Mouse (Mus musculus) layer of hippocampus, postnatal 10 days (tissue): ENCODE measurements at regions not wholly inside any gene's neighbourhood (a gene's known extent, or its start where the extent isn't known, plus 50 kb on each side); places are given as distances from the start of the nearest gene placed in this dataset.

ENCODE experiments used
- DNase-seq, 2 experiments: peaks; one replicate each; pipeline ENCODE4 v3.0.0; 2021; ENCODE audit warnings: low spot score in 2 of 2

DNA sequence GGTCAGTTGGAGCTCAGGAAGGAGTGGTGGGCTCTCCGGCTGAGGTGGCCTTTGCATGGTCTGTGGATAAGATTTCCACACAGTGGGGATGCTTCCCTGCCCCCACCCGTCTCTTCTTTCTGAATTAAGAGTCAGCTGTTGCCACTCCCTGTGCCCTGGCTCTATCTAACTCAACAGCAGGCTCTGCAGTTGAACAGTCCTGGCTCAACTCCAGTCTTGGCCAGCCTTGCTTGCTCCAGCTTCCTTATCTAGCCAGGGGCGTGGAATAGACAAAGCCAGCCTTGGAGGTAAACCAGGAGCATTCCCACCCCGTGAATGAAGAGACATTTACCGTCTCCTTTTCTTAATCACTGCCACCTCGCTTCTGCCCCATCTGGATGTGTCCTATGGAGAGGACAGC lies 89.7 kb downstream of the Mn1 start:
- no peak for DNase-seq

DNA sequence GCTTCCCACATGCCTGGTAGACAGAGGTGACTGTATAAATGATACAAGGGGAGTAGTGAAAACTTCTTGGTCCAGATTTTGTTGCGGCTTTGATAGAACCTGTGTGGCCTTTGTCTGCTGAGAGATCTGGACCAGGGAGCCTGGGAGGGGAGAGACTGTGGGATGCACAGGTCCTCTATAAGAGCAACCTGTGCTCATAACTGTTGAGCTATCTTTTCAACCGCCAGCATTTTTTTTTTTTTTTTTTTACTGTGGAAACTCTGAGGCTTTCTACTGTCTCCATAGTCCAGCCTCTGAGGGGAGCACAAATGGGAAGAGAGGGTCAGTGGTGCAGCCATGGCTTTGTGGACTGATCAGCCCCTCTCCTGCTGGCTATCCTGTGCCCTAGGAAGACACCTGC lies 90.2 kb downstream of the Mn1 start:
- DNase-seq: no peak

DNA sequence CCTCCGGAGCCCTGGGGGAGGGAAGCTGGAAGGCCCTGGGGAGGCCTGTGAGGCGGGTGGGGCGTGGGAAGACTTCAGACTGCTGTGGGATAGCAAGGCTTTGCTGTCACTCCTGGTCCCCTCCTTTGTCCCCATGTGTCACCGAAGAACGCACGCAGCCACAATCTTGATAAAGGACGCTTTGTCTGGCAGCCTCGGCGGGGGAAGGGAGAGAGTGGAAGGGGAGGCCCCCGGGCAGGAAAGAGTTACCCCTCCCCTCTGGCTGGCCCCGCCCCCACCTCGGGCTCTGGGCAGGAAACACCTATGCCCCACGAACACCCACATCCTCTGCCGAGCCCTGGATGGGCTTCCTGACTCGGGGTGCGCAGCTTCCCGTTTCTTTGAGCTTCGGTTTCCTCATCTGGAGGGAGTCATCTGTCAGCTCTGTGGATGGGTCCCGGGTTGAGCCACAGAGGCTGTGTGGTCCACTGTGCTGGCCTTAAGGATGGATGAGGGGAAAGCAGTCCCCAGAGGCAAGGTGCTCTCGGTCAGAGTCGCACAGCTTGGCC lies 91.9 kb downstream of the Mn1 start:
- peak in 1 of 2 experiments; percentile 26 for DNase-seq

DNA sequence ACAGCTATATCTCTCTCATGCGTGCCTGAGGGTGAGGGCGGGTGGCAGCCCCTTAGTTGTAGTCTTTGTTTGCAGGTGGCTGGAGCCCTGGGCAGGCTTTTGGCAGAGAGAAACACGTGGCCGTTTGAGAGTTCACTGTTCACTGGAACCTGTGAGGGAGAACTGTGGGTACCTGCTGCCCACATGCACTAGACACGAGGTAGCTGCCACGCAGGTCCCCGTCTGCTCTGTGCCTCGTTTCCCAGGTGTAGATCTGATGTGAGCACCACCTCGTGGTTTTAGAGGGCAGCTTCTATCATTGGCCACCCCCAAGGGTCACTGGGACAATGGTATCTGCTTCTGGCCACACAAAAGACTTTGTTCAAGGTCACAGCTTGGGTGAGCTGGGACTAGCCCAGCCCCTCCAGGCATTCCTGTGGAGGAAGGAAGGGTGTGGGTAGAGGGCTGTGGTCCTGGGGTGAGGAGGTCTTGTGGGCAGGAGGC lies 92.5 kb downstream of the Mn1 start:
- no peak for DNase-seq

DNA sequence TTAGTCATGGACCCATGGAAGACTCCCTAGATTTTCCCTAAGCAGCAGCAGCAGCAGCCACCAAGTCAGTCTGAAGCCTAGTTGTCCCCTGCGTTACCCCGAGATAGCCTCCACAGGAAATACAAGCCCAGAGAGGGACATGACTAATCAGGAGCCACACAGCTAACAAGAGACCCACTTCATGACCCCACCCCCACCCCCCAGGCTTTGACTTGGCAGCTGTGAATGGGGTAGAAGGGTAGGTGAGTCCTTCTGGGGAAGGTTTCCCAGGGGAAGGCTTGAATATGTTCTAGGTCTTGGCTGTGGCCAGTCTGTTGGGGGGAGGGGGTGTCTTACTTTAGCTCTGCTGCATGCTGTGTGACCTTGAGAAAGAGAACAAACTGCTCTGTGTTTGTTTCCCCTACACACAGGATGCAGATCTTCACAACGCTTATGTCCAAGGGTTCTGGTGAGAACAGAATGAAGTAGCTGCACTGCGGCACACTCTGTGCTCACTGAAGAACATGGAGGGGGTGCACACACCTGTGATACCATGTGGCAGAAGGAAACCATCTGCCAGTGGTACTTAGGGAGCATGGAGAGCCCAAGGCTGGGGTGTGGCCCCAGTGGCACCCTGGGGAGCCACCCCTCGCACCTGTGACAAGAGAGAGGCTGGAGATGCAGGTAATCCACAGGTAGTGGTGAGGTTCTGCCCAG lies 93.2 kb downstream of the Mn1 start:
- no peak for DNase-seq

DNA sequence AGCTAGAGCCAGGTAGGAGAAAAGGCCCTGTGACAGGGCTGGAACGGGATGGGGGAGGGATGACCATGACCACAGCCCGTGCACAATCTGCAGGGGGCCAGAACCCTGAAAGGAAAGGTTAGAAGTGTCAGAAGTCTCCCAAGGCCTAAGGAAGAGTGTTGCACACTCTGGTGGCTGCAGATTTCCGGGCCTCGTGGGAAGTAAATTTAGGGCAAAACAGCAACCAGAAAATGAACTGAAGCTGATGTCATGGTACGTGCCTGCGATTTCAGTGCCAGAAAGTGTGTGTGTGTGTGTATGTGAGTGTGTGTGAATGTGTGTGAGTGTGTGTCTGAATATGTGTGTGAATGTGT lies 93.7 kb downstream of the Mn1 start:
- no peak for DNase-seq

DNA sequence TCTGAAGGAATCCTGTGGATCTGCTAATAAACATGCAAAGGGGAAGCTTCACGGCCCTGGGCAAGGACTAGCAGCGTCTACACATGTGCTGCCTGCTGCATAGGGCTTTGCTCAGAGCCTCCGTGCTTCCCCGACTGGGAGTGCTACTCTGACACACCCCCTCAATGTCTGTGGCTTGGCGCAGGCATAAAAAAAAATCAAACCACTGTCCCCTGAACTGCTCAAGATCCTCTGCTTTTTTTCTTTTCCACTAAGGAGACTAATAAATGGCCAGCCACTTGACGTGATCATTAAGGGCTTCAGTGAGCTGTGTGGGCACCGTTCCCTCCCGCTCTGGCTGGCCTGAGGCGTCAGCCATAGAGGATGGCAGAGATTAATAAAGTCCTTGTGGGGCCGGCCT lies 94.8 kb downstream of the Mn1 start:
- DNase-seq: no peak

DNA sequence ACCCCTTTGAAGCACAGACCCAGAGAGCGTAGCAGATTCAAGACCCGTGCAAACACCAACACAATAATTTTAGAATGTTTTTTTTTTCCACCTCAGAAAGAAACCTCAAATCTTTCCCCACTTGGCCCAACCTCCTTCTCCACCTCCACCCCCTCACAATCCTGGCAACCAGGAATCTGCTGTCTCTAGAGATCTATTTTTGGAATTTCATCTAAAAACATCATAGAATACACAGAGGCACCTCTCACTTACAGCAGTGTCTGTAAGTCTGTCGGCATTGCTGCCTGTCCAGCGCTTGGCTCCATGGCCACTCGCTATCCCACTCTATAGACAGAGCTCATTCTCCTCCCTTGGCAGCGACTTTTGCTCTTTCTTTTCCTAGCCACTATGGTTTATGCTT lies 96.8 kb downstream of the Mn1 start:
- no peak for DNase-seq

DNA sequence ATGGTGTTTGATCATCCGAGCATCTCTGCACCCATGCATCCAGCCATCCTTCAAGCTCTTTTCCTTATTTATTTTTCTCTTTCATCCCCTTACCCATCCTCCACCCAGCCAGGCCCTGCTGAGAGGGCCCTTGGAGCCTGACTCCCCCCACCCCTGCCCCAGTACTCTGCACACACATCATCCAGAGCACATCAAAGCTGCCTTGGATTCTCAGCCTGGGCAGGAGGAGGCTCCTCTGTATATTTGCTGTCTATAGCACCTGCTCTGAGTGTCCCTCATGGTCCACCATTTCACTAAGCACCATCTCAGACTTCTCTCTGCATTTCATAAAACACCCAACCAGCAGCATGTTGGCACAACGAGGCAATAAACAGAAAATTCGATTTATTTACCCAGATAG lies 101.9 kb downstream of the Mn1 start:
- DNase-seq: no peak

DNA sequence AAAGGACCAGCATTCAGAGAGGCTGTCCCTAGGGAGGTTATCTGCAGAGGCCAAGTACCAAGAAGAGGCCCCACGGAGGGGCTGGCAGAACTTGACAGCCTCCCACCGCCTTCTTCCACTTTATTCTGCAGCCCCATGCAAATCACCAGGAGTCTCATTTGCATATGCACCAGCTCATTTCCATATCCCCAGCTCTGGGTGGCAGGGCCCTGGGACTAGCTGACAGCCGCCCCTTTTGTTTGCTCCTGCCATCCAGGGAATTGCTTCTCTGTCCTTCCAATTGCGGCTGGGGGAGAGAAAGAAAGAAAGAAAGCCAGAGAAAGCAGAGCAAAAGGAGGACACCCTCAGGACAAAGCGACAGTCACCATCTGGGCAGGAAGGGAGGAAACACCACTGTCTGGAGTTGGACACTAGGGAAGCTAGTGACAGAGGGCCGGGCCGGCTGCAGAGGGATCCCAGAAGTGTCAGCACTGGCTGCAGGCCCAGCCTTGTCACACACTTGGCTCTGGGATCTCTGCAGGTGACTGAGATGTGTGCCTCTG lies 102.4 kb downstream of the Mn1 start:
- DNase-seq: peak in 1 of 2 experiments; percentile 34

DNA sequence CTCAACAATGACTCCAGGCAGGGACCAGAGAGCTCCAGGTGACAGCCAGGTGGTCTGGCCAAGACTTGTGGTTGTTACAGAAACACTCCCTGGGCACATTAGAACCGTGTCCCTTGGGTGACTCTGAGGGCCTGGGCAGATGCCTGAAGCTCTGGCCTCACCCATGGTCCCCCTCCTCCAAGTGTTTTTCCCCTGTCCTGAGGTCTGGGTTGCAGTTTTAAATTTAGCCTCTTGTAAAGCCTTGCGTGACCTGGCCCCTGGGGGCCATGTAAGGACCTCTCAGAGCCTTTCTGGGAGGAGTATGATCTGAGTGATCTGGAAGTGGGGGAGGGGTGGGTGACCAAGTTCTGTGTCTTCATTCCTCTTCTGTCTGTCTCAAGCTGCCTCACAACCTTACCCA lies 104.7 kb downstream of the Mn1 start:
- no peak for DNase-seq

DNA sequence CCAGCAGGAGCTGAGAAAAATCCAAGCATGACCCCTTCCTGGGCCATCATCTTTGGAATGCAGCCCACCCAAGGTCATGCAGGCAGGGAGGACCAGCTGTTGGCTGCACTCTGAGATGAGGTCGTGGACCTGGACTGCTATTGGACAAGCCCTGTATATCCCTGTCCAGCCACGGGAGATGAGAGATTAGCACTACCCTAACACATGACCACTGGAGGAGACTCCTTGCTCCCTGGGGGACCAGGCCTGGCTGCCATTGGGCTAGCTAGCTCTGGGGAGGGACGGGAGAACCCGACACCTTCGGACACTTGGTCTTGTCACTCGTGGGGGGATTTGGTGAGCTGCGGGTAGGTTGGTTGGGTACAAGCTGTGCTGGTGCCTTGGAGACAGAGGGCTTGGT lies 105.4 kb downstream of the Mn1 start:
- DNase-seq: no peak

DNA sequence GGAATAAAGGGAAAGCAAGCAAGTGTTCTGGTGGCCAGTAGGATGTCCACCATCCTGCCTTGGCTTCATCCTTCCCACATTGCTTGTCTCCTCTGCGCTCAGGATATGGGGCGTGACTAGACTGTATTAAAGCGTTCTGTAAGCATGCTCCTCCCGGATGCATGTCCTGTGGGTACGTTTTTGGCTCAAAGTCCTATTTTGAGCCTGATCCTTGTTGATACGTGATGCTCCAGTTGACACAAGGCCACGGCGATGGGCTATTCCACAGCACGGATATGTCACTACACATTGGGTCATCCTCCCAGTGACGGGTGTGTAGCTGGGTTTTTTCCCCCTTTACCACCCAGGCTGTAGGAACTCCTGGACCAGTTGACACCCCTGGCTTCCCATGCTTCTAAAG lies 110.6 kb downstream of the Mn1 start:
- no peak for DNase-seq

DNA sequence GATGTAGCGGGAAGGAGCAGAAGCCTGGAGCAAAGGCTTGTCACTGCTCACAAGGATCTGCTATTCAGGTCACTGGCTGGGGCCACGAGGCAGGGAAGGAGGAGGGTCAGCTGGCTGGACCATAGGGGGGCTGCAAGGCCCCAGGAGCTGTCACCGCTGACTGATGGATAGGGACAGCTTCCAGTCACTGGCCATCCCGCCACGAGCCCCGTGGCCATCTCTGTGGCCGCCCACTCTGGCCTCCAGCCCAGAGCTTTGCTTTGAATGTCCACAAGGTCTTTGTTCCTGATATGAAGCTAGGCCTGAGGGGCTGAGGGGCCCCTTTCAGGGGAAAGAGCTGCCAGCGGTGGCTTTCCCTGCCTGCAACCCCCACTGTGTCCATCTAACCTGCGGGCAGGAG lies 111.9 kb downstream of the Mn1 start:
- DNase-seq: peak in 1 of 2 experiments; percentile 45

DNA sequence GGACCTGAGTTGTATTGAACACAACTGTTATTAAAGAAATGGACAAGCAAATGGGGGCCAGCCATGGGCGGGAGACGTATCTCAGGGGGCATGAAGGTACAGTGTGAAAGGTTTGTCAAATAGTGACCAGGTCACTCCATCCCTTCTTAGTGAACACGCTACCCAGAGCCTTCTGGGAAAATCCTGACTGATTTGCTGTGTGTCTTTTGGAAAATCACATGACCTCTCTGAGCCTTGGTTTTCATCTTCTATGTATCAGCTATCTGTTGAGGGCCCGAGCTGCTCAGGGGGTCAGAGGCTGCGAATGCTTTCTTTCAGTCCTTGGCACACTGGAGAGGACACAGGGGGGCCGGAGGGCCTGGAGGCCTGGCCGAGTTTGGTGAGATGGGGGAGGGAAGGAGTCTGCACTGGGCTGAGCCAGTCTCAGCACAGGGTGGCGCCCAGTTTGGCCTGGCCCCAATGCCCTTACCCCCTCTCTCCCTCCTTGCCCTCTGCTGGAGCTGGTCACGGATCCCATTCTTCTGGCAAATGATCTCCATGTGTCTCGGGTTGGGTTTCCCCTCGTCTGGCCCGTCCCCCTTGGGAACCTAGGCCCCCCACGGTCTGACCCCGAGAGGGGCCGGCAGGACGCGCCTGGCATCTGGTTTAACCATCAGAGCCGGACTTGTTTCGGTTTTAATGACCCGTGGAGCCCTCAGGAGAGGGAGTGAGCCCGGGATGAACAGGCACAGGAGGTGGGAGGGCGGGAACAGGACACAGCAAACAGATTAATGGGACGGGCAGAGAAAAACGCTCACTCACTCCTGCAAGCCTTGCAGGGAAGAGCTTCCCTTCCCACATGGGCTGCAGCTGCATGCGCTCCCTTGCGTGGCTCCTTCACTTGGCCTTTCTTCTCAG lies 113.7 kb downstream of the Mn1 start:
- no peak for DNase-seq

DNA sequence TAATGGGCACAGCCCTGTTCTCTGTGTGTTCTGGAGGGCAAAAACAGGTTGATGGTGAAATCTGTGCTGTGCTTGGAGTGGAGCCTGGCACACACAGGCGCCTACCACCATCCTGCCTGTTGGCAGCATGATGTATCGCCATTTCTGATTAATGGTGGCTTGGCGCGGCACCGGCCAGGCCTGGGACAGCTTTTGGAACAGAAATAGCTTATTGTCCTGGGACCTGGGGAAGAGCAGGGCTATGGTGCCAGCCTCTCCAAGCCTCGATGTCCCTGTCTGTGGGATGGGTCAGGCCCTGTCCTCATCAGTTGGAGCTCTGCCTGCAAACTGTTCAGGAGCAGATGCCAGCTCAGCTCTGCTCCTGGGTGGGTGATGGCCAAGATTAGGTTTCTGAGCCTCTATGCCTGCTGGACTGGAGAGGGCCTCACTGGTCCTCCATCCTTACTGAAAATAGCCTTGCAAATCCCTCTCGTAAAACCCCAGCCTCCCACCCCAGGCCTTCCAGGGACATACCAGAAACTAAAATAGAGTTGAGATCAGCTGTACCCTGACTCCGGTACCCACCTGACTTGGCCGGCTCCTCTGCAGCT lies 115.4 kb downstream of the Mn1 start:
- DNase-seq: peak in 1 of 2 experiments; percentile 36

DNA sequence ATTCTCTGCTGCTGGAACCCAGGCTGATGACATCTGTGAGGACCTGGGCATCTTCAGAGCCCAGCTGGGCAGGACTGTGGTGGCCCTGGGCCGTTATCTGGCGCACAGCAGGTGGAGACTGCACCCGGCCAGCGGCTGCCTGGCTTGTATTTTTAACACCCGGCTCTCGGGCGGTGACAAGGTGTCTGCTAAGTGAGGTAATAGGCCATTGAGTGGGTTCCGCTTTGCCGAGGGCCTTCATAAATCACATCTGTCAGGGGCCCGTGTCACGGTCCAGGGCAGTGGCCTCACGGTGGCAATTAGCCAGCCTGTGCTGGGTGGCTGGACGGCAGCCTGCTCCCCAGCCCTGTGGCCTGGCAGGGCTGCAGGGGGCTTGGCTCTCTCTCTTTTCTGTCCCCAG lies 118.8 kb downstream of the Mn1 start:
- DNase-seq: peak in 1 of 2 experiments; percentile 53

DNA sequence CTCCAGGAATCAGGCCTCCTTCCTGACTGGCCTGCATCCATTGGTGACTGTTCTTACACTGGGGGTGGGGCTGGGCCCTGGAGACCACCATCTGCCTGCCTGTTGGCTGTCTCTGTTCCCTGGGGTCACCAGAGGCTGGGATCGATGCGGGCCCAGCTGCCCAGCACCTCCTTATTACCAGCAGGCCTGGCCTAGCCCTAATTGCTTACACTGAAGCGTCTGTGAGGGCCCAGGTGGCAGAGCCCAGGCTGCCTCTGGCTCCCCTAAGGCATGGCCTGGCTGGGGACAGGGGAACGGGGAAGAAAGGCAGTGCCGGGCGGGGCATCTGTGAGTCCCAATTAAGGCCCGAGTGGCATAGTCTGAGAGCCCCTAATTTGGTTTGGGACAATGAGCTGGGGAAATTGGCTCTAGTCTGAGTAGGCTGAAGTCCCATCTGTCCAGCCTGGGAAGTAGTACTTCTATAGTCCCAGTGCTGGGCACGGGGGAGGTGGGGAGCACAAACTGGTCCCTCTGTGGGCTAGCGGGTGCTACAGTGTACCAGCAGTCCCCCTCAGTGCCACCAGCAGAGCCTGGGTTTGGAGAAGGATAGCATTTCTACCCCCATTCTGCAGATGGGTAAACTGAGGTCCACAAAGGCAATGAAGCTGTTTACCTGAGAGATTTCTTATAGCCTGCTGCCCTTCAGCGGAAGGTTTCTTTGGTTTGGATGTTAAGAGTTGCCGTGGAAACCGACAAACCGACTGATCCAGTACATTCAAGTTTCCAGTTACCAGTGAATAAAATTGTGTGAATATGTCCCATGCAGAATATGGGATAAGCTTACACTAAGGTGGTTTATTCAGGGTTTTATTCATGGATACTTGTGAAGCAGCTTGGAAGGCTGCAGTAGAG lies 121.6 kb downstream of the Mn1 start:
- DNase-seq: peak; percentile 32 to 41

DNA sequence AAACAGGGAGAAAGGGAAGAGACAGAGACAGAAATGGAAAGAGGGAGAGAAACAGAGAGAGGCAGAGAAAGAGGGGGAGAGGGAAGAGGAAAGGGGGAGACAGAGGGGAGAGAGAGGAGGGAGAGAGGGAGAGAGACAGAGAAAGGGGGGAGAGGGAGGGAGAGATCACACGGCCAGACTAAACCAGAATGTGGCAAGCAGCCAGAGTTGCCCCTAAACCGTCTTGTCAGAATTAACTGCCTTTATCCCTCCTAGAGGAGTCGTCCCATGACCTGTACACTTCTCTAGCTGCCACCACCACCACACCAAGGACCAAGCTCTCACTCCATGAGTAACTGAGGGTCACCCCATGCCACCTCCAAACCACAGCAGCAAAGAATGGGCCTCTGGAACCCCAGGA lies 123.3 kb downstream of the Mn1 start:
- no peak for DNase-seq

DNA sequence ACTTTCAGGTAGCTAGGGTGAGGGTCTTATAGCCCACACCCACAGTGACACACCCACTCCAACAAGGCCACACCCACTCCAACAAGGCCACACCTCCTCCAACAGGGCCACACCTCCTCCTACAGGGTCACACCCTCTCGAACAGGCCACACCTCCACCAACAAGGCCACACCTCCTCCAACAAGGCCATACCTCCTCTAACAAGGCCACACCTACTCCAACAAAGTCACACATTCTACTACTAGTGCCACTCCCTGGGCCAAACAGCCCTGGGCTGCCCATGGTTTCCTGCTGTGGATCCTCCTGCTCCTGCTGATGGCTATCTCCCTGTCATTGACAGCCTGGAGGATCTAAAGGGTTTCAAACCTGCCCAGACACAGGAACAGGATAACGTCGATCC lies 124.9 kb downstream of the Mn1 start:
- no peak for DNase-seq
